Comparison of ENCODE assay signal across 16 mouse cellular contexts in genomic region chr10:25844348-25844747, GRCm38 (mm10).
DNase-seq lines count a peak whose midpoint lies in the region; TF ChIP-seq lines count a peak whose summit lies in the region.
"Had no signal": no experiment of that assay in that cellular context is flagged by ENCODE, and none has a peak within 500 bp of the region (broad histone marks: within the 10 kb centered on the region; RNA-seq: fewer than 3 reads in every experiment).

No protein-coding gene starts in this region.

- H3K27me3 ChIP-seq in CH12.LX (replicated peaks): no peaks in the 10 kb centered on the region
- H3K27me3 ChIP-seq: Patski had no signal

- H3K9me3 ChIP-seq in CH12.LX (replicated peaks; ENCODE audit: low read length): no peaks in the 10 kb centered on the region

- in situ Hi-C loops in CH12.LX (cut with MboI; ENCODE audit: low pct_ligation_motif_present, low pct_unique_long_range_greater_than_20kb, low sequenced_read_pairs): no loop called here

- TF ChIP-seq RAD21 in CH12.LX (IDR thresholded peaks at IDR 0.05; ENCODE audit: low read depth, low read length): no peak

- TF ChIP-seq EP300 in CH12.LX (IDR thresholded peaks at IDR 0.05; ENCODE audit: low read length): 0 out of 2 replicates have a peak, but pooled peaks have one; percentile 51

- no peak overlapping the region for H3K27ac ChIP-seq in CH12.LX (ENCODE audit: insufficient read depth, low read depth)

- H3K36me3 ChIP-seq in CH12.LX (replicated peaks in 1 of 2; ENCODE audit: control insufficient read depth in 1 of 2, insufficient read depth in 1 of 2, low read length in 1 of 2): no peaks in the 10 kb centered on the region
- H3K36me3 ChIP-seq: G1E had no signal

- no peak for TF ChIP-seq POLR2A in CH12.LX (IDR thresholded peaks at IDR 0.05; ENCODE audit: low read depth, low read length)

- H3K4me3 ChIP-seq in CH12.LX (replicated peaks in 1 of 3; ENCODE audit: low read depth in 2 of 3, low read length in 2 of 3, poor library complexity in 1 of 3): no peak overlapping the region

- dilution Hi-C loops in CH12.LX (cut with MboI; ENCODE audit: extremely low pct_ligation_motif_present, extremely low pct_unique_long_range_greater_than_20kb, low sequenced_read_pairs): no loop called here

- no peaks in the 10 kb centered on the region for H3K79me2 ChIP-seq in CH12.LX (replicated peaks; ENCODE audit: control insufficient read depth, extremely low read depth, insufficient read depth, poor library complexity, severe bottlenecking)

- DNase-seq in CH12.LX (ENCODE audit: extremely low read depth): peak; percentile 50
- DNase-seq in B cell, adult 2 months: no peak
- DNase-seq: adrenal gland, adult 2 months; adrenal gland, adult 8-10 months; adrenal gland, postnatal 10 days; adrenal gland, postnatal 14 days; adrenal gland, postnatal 25 days; adrenal gland, postnatal 36 days; cerebellum, adult 11 months; cerebellum, adult 11-12 months; cerebellum, adult 18-20 months; cerebellum, adult 2 months; cerebellum, adult 8-10 months; cerebellum, adult 9-10 months had no signal

- no peak overlapping the region for H3K4me2 ChIP-seq in CH12.LX (ENCODE audit: insufficient read depth, low read depth, poor library complexity, severe bottlenecking)

- no peak for TF ChIP-seq CTCF in CH12.LX (conservative IDR thresholded peaks at IDR 0.05 in 1 of 2, IDR thresholded peaks at IDR 0.05 in 1 of 2; ENCODE audit: low read depth in 2 of 2, low read length in 2 of 2)

- H3K9ac ChIP-seq in CH12.LX (ENCODE audit: insufficient read depth, low read depth): no peak overlapping the region

- peaks cover 0 to 13% of the 10 kb centered on the region in 2 experiments; a peak in 2 of 4 replicates for H3K4me1 ChIP-seq in CH12.LX (ENCODE audit: control insufficient read depth in 1 of 2, insufficient read depth in 2 of 2)

TF ChIP-seq in CH12.LX, 34 proteins besides CTCF, POLR2A, EP300 and RAD21:
- TF ChIP-seq IRF4 (IDR thresholded peaks at IDR 0.05; ENCODE audit: low read depth, low read length): peak; percentile 62
- TF ChIP-seq MAZ (IDR thresholded peaks at IDR 0.05; ENCODE audit: low read depth, low read length): no peak
